Mouse (Mus musculus): ENCODE results near the gene Olfr853. TPM values are rescaled to one million over a fixed set of nuclear protein-coding genes. Genes with fewer than 3 reads are reported as not detected.

The Olfr853 gene
- polyA plus RNA-seq (2017; shearing (Covaris generic)) = not detected

GRCm38 (mm10) chr9:19540976-19541375 is at the start of gene Olfr853:
TSS of gene Olfr853 (minus strand) at chr9:19541076.

GRCm38 (mm10) chr9:19582317-19582716 is 41.4 kb upstream of the Olfr853 start, which contains the start of gene Olfr855:
TSS of gene Olfr855 (plus strand) at chr9:19582617.

GRCm38 (mm10) chr9:19567282-19567681 is 26.4 kb upstream of the Olfr853 start, which contains the start of gene Olfr854:
TSS of gene Olfr854 (minus strand) at chr9:19567382.

GRCm38 (mm10) chr9:19492995-19493394 is 47.9 kb downstream of the Olfr853 start, which contains the start of gene Olfr851:
TSS of gene Olfr851 (plus strand) at chr9:19493295.

Other genes with a start within 250 kb of the Olfr853 start
- not detected for gene Olfr844, start 224.7 kb downstream of the Olfr853 start, polyA plus RNA-seq (2017; shearing (Covaris generic))
- gene Olfr845, start 204.6 kb downstream of the Olfr853 start, polyA plus RNA-seq (2017; shearing (Covaris generic)) = not detected
- not detected for gene Olfr846, start 177.1 kb downstream of the Olfr853 start, polyA plus RNA-seq (2017; shearing (Covaris generic))
- not detected for gene Olfr847, start 162.4 kb downstream of the Olfr853 start, polyA plus RNA-seq (2017; shearing (Covaris generic))
- gene Olfr849, start 100.8 kb downstream of the Olfr853 start, polyA plus RNA-seq (2017; shearing (Covaris generic)) = not detected
- not detected for gene Olfr850, start 62.8 kb downstream of the Olfr853 start, polyA plus RNA-seq (2017; shearing (Covaris generic))
- gene Olfr851, start 47.8 kb downstream of the Olfr853 start, polyA plus RNA-seq (2017; shearing (Covaris generic)) = not detected
- gene Olfr854, start 26.3 kb upstream of the Olfr853 start, polyA plus RNA-seq (2017; shearing (Covaris generic)) = not detected
- not detected for gene Olfr855, start 41.5 kb upstream of the Olfr853 start, polyA plus RNA-seq (2017; shearing (Covaris generic))
- gene Zfp317, start 81.0 kb upstream of the Olfr853 start, polyA plus RNA-seq (2017; shearing (Covaris generic)) = 20.1 TPM
- not detected for gene Olfr857, start 168.4 kb upstream of the Olfr853 start, polyA plus RNA-seq (2017; shearing (Covaris generic))
- gene Olfr58, start 239.2 kb upstream of the Olfr853 start, polyA plus RNA-seq (2017; shearing (Covaris generic)) = not detected

Data from naive thymus-derived CD4-positive, alpha-beta T cell, adult 5 months (primary cell).